Mouse (Mus musculus): ENCODE measurements around the gene Pth1r. TPM values are rescaled to one million over a fixed set of nuclear protein-coding genes. Genes with fewer than 3 reads are reported as not detected.
A peak's percentile ranks its signal among the peaks of the same experiment; 100 is the strongest.

The Pth1r gene
- polyA plus RNA-seq, 1 experiment from 2014 or later, result 37.8 TPM

DNA sequence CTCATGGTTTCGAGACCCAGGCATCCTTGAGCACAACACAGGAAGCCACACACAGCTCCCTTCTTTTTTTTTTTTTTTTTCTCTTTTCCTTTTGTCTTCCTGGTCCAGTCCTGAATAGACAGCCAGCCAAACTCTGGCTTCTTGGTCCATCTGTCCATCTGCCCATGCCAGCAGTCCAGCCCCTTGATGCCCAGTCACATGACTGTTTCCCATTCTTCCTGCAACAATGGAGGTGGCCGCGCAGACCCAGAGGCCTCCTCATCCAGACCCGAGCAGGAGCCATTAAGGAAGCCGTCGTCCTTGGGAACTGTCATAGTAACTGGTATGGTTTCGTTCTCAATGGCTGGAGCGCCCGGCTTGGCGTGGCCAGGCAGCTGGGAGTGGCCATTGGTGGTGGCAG is 24.9 kb downstream of the Pth1r start:
- WGBS, result 92% methylated on average over 10 of the region's 10 CpGs
- 0 out of 2 replicates have a peak, but pooled peaks cover 4% of the 10 kb centered on the region for H3K36me3 ChIP-seq (replicated peaks; ENCODE audit: control insufficient read depth, insufficient read depth, low read depth, low read length)
- H3K27ac ChIP-seq (replicated peaks; ENCODE audit: low read depth, low read length), result no peak overlapping the region

DNA sequence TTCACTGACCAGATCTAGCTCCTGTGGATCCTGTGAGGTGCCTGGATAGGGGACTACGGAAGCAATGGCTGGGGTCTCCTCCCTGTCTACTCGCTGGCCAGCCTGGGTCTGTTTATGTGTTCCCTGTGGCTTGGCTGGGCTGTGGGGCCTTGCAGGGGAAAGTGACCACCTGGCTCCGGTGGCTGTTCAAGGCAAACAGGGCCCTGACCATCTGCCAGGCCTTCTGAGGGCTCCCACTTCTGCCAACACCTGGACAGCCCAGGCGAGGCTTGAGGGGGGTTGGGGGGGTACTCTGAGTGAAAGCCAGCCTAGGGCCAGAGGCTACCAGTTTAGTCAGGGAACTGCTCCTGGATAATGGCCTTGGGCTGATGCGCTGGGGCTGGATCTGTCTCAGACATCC is 27.0 kb downstream of the Pth1r start:
- no peaks in the 10 kb centered on the region for H3K9me3 ChIP-seq (replicated peaks; ENCODE audit: control insufficient read depth, low read length)
- ATAC-seq (replicated peaks; ENCODE audit: insufficient number of reproducible peaks, low FRiP score, low TSS enrichment, low read depth) (no peak), DNase-seq (ENCODE audit: low spot score) (no peak)
- 0 out of 2 replicates have a peak, but pooled peaks cover 4% of the 10 kb centered on the region for H3K36me3 ChIP-seq (replicated peaks; ENCODE audit: control insufficient read depth, insufficient read depth, low read depth, low read length)
- H3K27ac ChIP-seq (replicated peaks; ENCODE audit: low read depth, low read length), result no peak overlapping the region
- no peak overlapping the region for H3K9ac ChIP-seq (replicated peaks; ENCODE audit: low read length)
- H3K4me2 ChIP-seq (ENCODE audit: low read depth, low read length), result no peak overlapping the region
- H3K4me1 ChIP-seq (ENCODE audit: control insufficient read depth, insufficient read depth, low read length), result no peaks in the 10 kb centered on the region
- no peak overlapping the region for H3K4me3 ChIP-seq (ENCODE audit: low read depth, low read length)
- 71% methylated on average over 5 of the region's 5 CpGs for WGBS
- no peaks in the 10 kb centered on the region for H3K27me3 ChIP-seq (ENCODE audit: control insufficient read depth, insufficient read depth, low read length)

More for the DNA sequence above, 24.9 kb downstream of the Pth1r start:
- Histone ChIP-seq H3K4me1 (ENCODE audit: control insufficient read depth, insufficient read depth, low read length) (peaks cover 11% of the 10 kb centered on the region), H3K4me3 (ENCODE audit: low read depth, low read length) (no peak overlapping the region), H3K9me3 (replicated peaks; ENCODE audit: control insufficient read depth, low read length) (no peaks in the 10 kb centered on the region), H3K9ac (replicated peaks; ENCODE audit: low read length) (no peak overlapping the region), H3K4me2 (ENCODE audit: low read depth, low read length) (no peak overlapping the region), H3K27me3 (ENCODE audit: control insufficient read depth, insufficient read depth, low read length) (no peaks in the 10 kb centered on the region)
- no peak for DNase-seq (ENCODE audit: low spot score)
- no peak for ATAC-seq (replicated peaks; ENCODE audit: insufficient number of reproducible peaks, low FRiP score, low TSS enrichment, low read depth)

DNA sequence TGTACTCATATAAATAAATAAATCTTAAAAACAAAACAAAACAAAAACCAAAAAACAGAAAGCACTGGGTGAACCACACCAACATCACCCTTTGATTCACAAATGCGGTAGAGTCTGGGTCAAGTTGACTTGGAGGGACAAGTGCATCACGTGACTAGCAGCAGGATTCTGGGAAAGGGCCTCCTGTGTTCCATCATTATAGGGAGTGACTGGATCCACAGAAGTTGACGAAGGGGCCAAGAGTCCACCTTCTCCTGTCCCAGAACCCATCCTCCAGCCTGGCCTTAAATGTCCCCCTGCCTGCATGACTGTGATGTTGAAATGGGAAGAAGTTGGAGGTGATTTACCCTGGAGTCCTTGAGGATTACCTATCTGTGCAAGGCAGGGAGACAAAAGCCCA is 28.1 kb downstream of the Pth1r start:
- no peaks in the 10 kb centered on the region for H3K36me3 ChIP-seq (replicated peaks; ENCODE audit: control insufficient read depth, insufficient read depth, low read depth, low read length)
- H3K4me3 ChIP-seq (ENCODE audit: low read depth, low read length), result no peak overlapping the region
- no peaks in the 10 kb centered on the region for H3K9me3 ChIP-seq (replicated peaks; ENCODE audit: control insufficient read depth, low read length)
- H3K27me3 ChIP-seq (ENCODE audit: control insufficient read depth, insufficient read depth, low read length), result no peaks in the 10 kb centered on the region
- H3K4me1 ChIP-seq (ENCODE audit: control insufficient read depth, insufficient read depth, low read length), result no peaks in the 10 kb centered on the region
- H3K27ac ChIP-seq (replicated peaks; ENCODE audit: low read depth, low read length), result no peak overlapping the region
- no peak overlapping the region for H3K4me2 ChIP-seq (ENCODE audit: low read depth, low read length)
- DNase-seq (ENCODE audit: low spot score), result no peak
- H3K9ac ChIP-seq (replicated peaks; ENCODE audit: low read length), result no peak overlapping the region
- ATAC-seq (replicated peaks; ENCODE audit: insufficient number of reproducible peaks, low FRiP score, low TSS enrichment, low read depth), result no peak
- 82% methylated on average over 3 of the region's 3 CpGs for WGBS

DNA sequence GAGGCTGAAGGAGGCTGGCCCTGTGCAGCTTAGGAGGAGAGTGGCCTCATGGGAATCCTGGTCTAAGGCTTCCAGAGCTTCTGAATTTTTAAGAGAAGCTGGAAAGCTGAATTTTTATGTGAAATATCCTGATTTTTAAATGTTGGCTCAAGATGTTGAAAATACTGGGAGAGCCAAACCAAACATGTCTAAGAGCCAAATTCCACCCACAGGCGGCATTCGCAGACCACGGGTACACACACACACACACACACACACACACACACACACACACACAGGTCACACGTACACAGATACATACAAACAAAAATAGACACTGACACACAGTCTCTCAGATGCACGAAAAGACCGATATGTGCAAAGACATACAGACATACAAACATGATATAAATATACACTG is 28.9 kb downstream of the Pth1r start:
- ATAC-seq (replicated peaks; ENCODE audit: insufficient number of reproducible peaks, low FRiP score, low TSS enrichment, low read depth), result no peak
- Histone ChIP-seq H3K9ac (replicated peaks; ENCODE audit: low read length) (no peak overlapping the region), H3K4me3 (ENCODE audit: low read depth, low read length) (no peak overlapping the region), H3K36me3 (replicated peaks; ENCODE audit: control insufficient read depth, insufficient read depth, low read depth, low read length) (no peaks in the 10 kb centered on the region), H3K4me2 (ENCODE audit: low read depth, low read length) (no peak overlapping the region), H3K4me1 (ENCODE audit: control insufficient read depth, insufficient read depth, low read length) (no peaks in the 10 kb centered on the region), H3K9me3 (replicated peaks; ENCODE audit: control insufficient read depth, low read length) (no peaks in the 10 kb centered on the region), H3K27me3 (ENCODE audit: control insufficient read depth, insufficient read depth, low read length) (no peaks in the 10 kb centered on the region), H3K27ac (replicated peaks; ENCODE audit: low read depth, low read length) (no peak overlapping the region)
- no peak for DNase-seq (ENCODE audit: low spot score)
- WGBS, result 91% methylated on average over 6 of the region's 6 CpGs

DNA sequence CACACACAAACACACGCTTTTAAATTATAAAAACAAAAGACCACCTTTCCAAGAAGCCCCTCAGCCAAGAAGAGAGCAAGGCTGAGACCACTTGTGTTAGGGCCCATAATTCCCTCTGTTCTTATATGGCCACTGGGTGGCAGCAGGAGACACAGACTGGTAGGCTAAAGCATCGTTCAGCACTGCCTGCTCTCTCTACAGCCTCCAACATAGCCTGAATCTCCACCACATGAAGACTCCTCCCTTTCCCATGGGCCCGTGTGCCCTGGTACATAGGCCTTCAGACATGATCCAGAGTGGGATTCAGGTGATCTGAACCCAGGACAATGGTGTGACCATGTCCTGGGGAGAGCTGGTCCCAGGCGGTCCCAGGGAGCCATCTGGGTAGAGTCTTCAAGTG is 30.2 kb downstream of the Pth1r start:
- H3K9ac ChIP-seq (replicated peaks; ENCODE audit: low read length), result no peak overlapping the region
- H3K9me3 ChIP-seq (replicated peaks; ENCODE audit: control insufficient read depth, low read length), result no peaks in the 10 kb centered on the region
- ATAC-seq (replicated peaks; ENCODE audit: insufficient number of reproducible peaks, low FRiP score, low TSS enrichment, low read depth) (peak; percentile 58; the same call in 1 of the 2 replicates), DNase-seq (ENCODE audit: low spot score) (peak; percentile 80)
- no peaks in the 10 kb centered on the region for H3K27me3 ChIP-seq (ENCODE audit: control insufficient read depth, insufficient read depth, low read length)
- H3K4me1 ChIP-seq (ENCODE audit: control insufficient read depth, insufficient read depth, low read length), result no peaks in the 10 kb centered on the region
- no peak overlapping the region for H3K4me3 ChIP-seq (ENCODE audit: low read depth, low read length)
- H3K4me2 ChIP-seq (ENCODE audit: low read depth, low read length), result no peak overlapping the region
- no peaks in the 10 kb centered on the region for H3K36me3 ChIP-seq (replicated peaks; ENCODE audit: control insufficient read depth, insufficient read depth, low read depth, low read length)
- WGBS, result 31% methylated on average over 4 of the region's 4 CpGs
- H3K27ac ChIP-seq (replicated peaks; ENCODE audit: low read depth, low read length), result no peak overlapping the region

DNA sequence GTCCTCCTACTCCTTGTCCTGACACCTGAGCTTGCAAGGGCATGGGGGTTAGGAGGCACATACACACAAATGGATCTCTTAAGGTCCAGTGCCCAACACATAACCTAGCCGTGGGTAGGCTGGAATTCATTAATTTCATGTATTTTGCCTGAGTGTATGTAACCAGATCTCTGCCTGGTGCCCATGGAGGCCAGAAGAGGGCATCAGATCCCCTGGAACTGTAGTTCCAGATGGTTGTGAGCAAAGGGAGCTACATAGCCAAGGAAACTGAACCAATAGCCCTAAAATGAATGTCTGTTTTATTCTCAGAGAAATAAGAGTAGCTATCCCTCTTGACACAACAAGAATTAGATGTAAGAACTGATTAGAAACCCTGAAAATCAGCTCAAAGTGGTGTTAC is 31.5 kb downstream of the Pth1r start:
- ATAC-seq (replicated peaks; ENCODE audit: insufficient number of reproducible peaks, low FRiP score, low TSS enrichment, low read depth) (no peak), DNase-seq (ENCODE audit: low spot score) (peak; percentile 49)
- no peaks in the 10 kb centered on the region for H3K36me3 ChIP-seq (replicated peaks; ENCODE audit: control insufficient read depth, insufficient read depth, low read depth, low read length)
- WGBS, result 37% methylated on average over 1 of the region's 1 CpGs
- no peak overlapping the region for H3K9ac ChIP-seq (replicated peaks; ENCODE audit: low read length)
- H3K27ac ChIP-seq (replicated peaks; ENCODE audit: low read depth, low read length), result no peak overlapping the region
- H3K27me3 ChIP-seq (ENCODE audit: control insufficient read depth, insufficient read depth, low read length), result no peaks in the 10 kb centered on the region
- no peaks in the 10 kb centered on the region for H3K4me1 ChIP-seq (ENCODE audit: control insufficient read depth, insufficient read depth, low read length)
- no peaks in the 10 kb centered on the region for H3K9me3 ChIP-seq (replicated peaks; ENCODE audit: control insufficient read depth, low read length)
- no peak overlapping the region for H3K4me3 ChIP-seq (ENCODE audit: low read depth, low read length)
- no peak overlapping the region for H3K4me2 ChIP-seq (ENCODE audit: low read depth, low read length)

DNA sequence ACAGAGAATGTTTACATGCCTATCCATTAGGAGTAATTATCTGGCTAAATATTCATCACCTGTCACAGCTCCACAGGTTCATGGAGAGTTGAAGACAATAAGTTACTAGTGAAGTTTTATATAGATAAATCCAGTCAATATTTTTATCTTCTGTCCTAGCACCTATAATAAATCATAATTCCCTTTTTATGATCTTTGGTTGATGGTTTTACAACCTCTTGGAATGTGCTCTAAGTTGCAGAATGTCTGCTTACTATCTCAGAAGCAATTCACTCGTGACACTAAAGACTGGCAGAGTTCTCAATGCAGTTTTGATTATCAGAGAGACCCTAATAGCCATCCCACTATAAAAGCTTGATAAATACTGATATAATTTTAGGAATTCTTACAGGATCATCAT is 33.6 kb downstream of the Pth1r start:
- H3K4me2 ChIP-seq (ENCODE audit: low read depth, low read length), result no peak overlapping the region
- ATAC-seq (replicated peaks; ENCODE audit: insufficient number of reproducible peaks, low FRiP score, low TSS enrichment, low read depth) (no peak), DNase-seq (ENCODE audit: low spot score) (no peak)
- no peaks in the 10 kb centered on the region for H3K9me3 ChIP-seq (replicated peaks; ENCODE audit: control insufficient read depth, low read length)
- H3K27ac ChIP-seq (replicated peaks; ENCODE audit: low read depth, low read length), result no peak overlapping the region
- no peaks in the 10 kb centered on the region; the same call in 1 of the 2 replicates for H3K36me3 ChIP-seq (replicated peaks; ENCODE audit: control insufficient read depth, insufficient read depth, low read depth, low read length)
- no peaks in the 10 kb centered on the region for H3K4me1 ChIP-seq (ENCODE audit: control insufficient read depth, insufficient read depth, low read length)
- no peaks in the 10 kb centered on the region for H3K27me3 ChIP-seq (ENCODE audit: control insufficient read depth, insufficient read depth, low read length)
- WGBS, result 78% methylated on average over 1 of the region's 1 CpGs
- H3K9ac ChIP-seq (replicated peaks; ENCODE audit: low read length), result no peak overlapping the region
- H3K4me3 ChIP-seq (ENCODE audit: low read depth, low read length), result no peak overlapping the region

DNA sequence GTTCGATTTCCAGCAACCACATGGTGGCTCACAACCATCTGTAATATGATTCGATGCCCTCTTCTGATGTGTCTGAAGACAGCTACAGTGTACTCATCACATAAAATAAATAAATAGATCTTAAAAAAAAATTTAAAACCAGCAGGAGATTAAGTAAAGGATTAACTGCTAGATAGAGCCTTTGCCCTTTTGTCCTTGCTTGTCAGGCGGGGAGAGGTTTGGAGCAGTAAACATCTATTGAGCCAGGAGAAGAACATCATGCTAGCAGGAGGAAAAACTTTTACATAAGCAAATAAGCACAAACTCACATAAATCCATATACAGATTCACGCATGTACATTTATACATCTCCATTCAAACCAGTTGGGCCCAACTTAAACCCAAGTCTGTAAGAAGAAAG is 34.4 kb downstream of the Pth1r start:
- Histone ChIP-seq H3K27me3 (ENCODE audit: control insufficient read depth, insufficient read depth, low read length) (no peaks in the 10 kb centered on the region), H3K4me2 (ENCODE audit: low read depth, low read length) (no peak overlapping the region), H3K36me3 (replicated peaks; ENCODE audit: control insufficient read depth, insufficient read depth, low read depth, low read length) (no peaks in the 10 kb centered on the region; the same call in 1 of the 2 replicates), H3K4me1 (ENCODE audit: control insufficient read depth, insufficient read depth, low read length) (no peaks in the 10 kb centered on the region), H3K4me3 (ENCODE audit: low read depth, low read length) (no peak overlapping the region), H3K27ac (replicated peaks; ENCODE audit: low read depth, low read length) (no peak overlapping the region), H3K9ac (replicated peaks; ENCODE audit: low read length) (no peak overlapping the region), H3K9me3 (replicated peaks; ENCODE audit: control insufficient read depth, low read length) (no peaks in the 10 kb centered on the region)
- DNase-seq (ENCODE audit: low spot score) (no peak), ATAC-seq (replicated peaks; ENCODE audit: insufficient number of reproducible peaks, low FRiP score, low TSS enrichment, low read depth) (no peak)
- WGBS, result 95% methylated on average over 4 of the region's 4 CpGs
